Mouse (Mus musculus): ENCODE data around the gene Glud1.

GRCm38 (mm10) chr14:34372646-34373045 lies 62.1 kb downstream of the Glud1 start:
- TF ChIP-seq CTCF (IDR thresholded peaks at IDR 0.05 in 2 of 3, conservative IDR thresholded peaks at IDR 0.05 in 1 of 3; ENCODE audit: control insufficient read depth in 1 of 3, insufficient read depth in 1 of 3, low read depth in 2 of 3, low read length in 3 of 3, poor library complexity in 1 of 3, severe bottlenecking in 1 of 3) (peak; percentile 40 to 62 (median 57); a peak in 5 of 6 replicates), MXI1 (IDR thresholded peaks at IDR 0.05; ENCODE audit: low read depth, low read length) (no peak), NELFE (IDR thresholded peaks at IDR 0.05; ENCODE audit: low read depth, low read length) (no peak), TCF12 (IDR thresholded peaks at IDR 0.05; ENCODE audit: low read depth, low read length) (no peak), POLR2A (IDR thresholded peaks at IDR 0.05; ENCODE audit: control insufficient read depth in 1 of 2, insufficient read depth in 1 of 2, low read depth in 1 of 2, low read length in 2 of 2, poor library complexity in 1 of 2) (no peak), MAX (IDR thresholded peaks at IDR 0.05; ENCODE audit: low read length) (no peak), ZKSCAN1 (IDR thresholded peaks at IDR 0.05; ENCODE audit: low read depth, low read length) (no peak), MEF2A (IDR thresholded peaks at IDR 0.05; ENCODE audit: extremely low read depth, insufficient replicate concordance, low read depth, low read length, poor library complexity, severe bottlenecking) (no peak), JUND (IDR thresholded peaks at IDR 0.05; ENCODE audit: low read depth, low read length) (no peak), TAL1 (IDR thresholded peaks at IDR 0.05; ENCODE audit: low read length) (no peak), ZMIZ1 (IDR thresholded peaks at IDR 0.05; ENCODE audit: low read depth, low read length) (no peak), EP300 (IDR thresholded peaks at IDR 0.05; ENCODE audit: low read depth in 1 of 2, low read length in 2 of 2) (no peak), ELF1 (IDR thresholded peaks at IDR 0.05; ENCODE audit: low read depth, low read length) (no peak), CHD2 (IDR thresholded peaks at IDR 0.05; ENCODE audit: low read length) (no peak)
